Mouse (Mus musculus) embryo, embryonic 11.5 days (tissue): ENCODE data around the gene Dph2.
A peak's percentile ranks its signal among the peaks of the same experiment; 100 is the strongest.

ENCODE experiments used
- DNase-seq: peaks from one replicate; pipeline ENCODE4 v3.0.0-alpha.2; 2012; ENCODE audit warnings: low read depth, low spot score

The Dph2 gene

GRCm38 (mm10) chr4:117912131-117912561 is 20.3 kb upstream of the Dph2 start:
- DNase-seq = no peak

- no peak for DNase-seq
These were observed 17.1 kb upstream of the Dph2 start for GRCm38 (mm10) chr4:117908834-117909453.

GRCm38 (mm10) chr4:117906196-117906595 is 14.4 kb upstream of the Dph2 start:
- DNase-seq = no peak

- no peak for DNase-seq
These were observed 12.9 kb upstream of the Dph2 start for GRCm38 (mm10) chr4:117904761-117905160.

GRCm38 (mm10) chr4:117904094-117904493 is 12.3 kb upstream of the Dph2 start:
- no peak for DNase-seq

- DNase-seq = no peak
These were observed 6.3 kb upstream of the Dph2 start for GRCm38 (mm10) chr4:117898111-117898510.

- DNase-seq = no peak
These were observed 4.2 kb upstream of the Dph2 start for GRCm38 (mm10) chr4:117896031-117896430.

- no peak for DNase-seq
These were observed 3.5 kb upstream of the Dph2 start for GRCm38 (mm10) chr4:117895339-117895738.

GRCm38 (mm10) chr4:117894601-117895000 is 2.8 kb upstream of the Dph2 start:
- DNase-seq = no peak

- DNase-seq = no peak
These were observed 1.5 kb upstream of the Dph2 start for GRCm38 (mm10) chr4:117893376-117893775.

- DNase-seq = no peak
These were observed 1.1 kb downstream of the Dph2 start for GRCm38 (mm10) chr4:117890750-117891149.

GRCm38 (mm10) chr4:117890031-117890430 is 1.8 kb downstream of the Dph2 start:
- DNase-seq = no peak

GRCm38 (mm10) chr4:117889471-117889870 is 2.4 kb downstream of the Dph2 start:
- no peak for DNase-seq

- DNase-seq = no peak
These were observed 3.9 kb downstream of the Dph2 start for GRCm38 (mm10) chr4:117887920-117888319.

- DNase-seq = peak; percentile 84
These were observed 4.7 kb downstream of the Dph2 start, which contains the start of gene Atp6v0b for GRCm38 (mm10) chr4:117887133-117887532. Gene Atp6v0b, minus strand, starts transcription at chr4:117887333.

- DNase-seq = no peak
These were observed 5.2 kb downstream of the Dph2 start for GRCm38 (mm10) chr4:117886644-117887043.

- no peak for DNase-seq
These were observed 5.8 kb downstream of the Dph2 start for GRCm38 (mm10) chr4:117885994-117886393.

GRCm38 (mm10) chr4:117885093-117885492 is 6.7 kb downstream of the Dph2 start:
- no peak for DNase-seq

- no peak for DNase-seq
These were observed 7.7 kb downstream of the Dph2 start for GRCm38 (mm10) chr4:117884146-117884545.

- peak; percentile 46 for DNase-seq
These were observed 8.8 kb downstream of the Dph2 start, which contains the start of gene B4galt2 for GRCm38 (mm10) chr4:117882701-117883691. Gene B4galt2, minus strand, starts transcription at chr4:117883487.

GRCm38 (mm10) chr4:117878703-117879102 is 13.1 kb downstream of the Dph2 start:
- no peak for DNase-seq

GRCm38 (mm10) chr4:117878301-117878700 is 13.5 kb downstream of the Dph2 start:
- no peak for DNase-seq

GRCm38 (mm10) chr4:117873615-117874014 is 18.2 kb downstream of the Dph2 start:
- no peak for DNase-seq
